Mouse (Mus musculus): ENCODE results near the gene Olfr1166. TPM values are rescaled to one million over a fixed set of nuclear protein-coding genes. Genes with fewer than 3 reads are reported as not detected.
"Not testable (repeated sequence)": the region's sequence is repeated elsewhere in the genome, so short reads cannot be mapped to it uniquely, and the experiment has no call there.

The Olfr1166 gene
- polyA plus RNA-seq (2012; rRNA removed), result not detected in 2 replicates

DNA sequence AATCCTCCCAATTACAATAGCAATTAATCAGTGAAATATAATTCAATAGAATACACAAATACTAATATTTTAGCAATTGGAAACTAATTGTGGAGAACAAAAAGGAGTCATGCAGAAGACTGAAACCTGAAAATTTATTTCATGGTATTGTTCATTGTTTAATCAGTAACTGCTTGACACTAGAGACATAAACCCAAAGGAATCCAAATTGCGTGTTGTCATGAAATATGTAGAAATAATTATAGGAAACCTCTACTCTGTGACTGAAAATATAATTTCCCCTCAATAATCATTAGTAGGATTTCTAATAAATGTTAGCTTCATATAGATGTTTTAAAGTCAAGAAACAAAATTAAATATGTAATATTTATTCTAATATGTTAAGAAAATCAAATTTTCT, at the start of gene Olfr1166:
Gene Olfr1166, minus strand, starts transcription at position 101 of the 400 bp plus-strand sequence.
- no peak within 1 kb of the TSS for H3K4me3 ChIP-seq (ENCODE audit: control insufficient read depth, insufficient read depth, low read length)
- no peaks in the 10 kb centered on the region for H3K36me3 ChIP-seq (ENCODE audit: control insufficient read depth, insufficient read depth, low read length)
- 91% methylated on average over 1 of the region's 1 CpGs for WGBS
- TF ChIP-seq POLR2A (IDR thresholded peaks at IDR 0.05; ENCODE audit: control insufficient read depth, extremely low read depth, insufficient read depth, low read length, poor library complexity) (no peak), CTCF (IDR thresholded peaks at IDR 0.05; ENCODE audit: borderline replicate concordance, control insufficient read depth, extremely low read depth, insufficient read depth, low read length, poor library complexity) (no peak)
- H3K27ac ChIP-seq (ENCODE audit: control insufficient read depth, insufficient read depth, low read length), result no peak within 1 kb of the TSS
- no peaks in the 10 kb centered on the region for H3K27me3 ChIP-seq (ENCODE audit: control insufficient read depth, insufficient read depth, low read length)
- DNase-seq, result no peak
- H3K4me1 ChIP-seq (replicated peaks; ENCODE audit: control insufficient read depth, insufficient read depth, low read length), result no peaks in the 10 kb centered on the region

- DNase-seq; H3K36me3 ChIP-seq (ENCODE audit: control insufficient read depth, insufficient read depth, low read length); H3K4me3 ChIP-seq (ENCODE audit: control insufficient read depth, insufficient read depth, low read length); H3K4me1 ChIP-seq (replicated peaks; ENCODE audit: control insufficient read depth, insufficient read depth, low read length); H3K27ac ChIP-seq (ENCODE audit: control insufficient read depth, insufficient read depth, low read length); H3K27me3 ChIP-seq (ENCODE audit: control insufficient read depth, insufficient read depth, low read length): not testable (repeated sequence)
- WGBS, result 91% methylated on average over 1 of the region's 1 CpGs
Observed at GRCm38 (mm10) chr2:88155093-88155492, 27.0 kb upstream of the Olfr1166 start, which contains the start of gene Olfr1167. Gene Olfr1167 (minus strand): TSS chr2:88155193.

DNA sequence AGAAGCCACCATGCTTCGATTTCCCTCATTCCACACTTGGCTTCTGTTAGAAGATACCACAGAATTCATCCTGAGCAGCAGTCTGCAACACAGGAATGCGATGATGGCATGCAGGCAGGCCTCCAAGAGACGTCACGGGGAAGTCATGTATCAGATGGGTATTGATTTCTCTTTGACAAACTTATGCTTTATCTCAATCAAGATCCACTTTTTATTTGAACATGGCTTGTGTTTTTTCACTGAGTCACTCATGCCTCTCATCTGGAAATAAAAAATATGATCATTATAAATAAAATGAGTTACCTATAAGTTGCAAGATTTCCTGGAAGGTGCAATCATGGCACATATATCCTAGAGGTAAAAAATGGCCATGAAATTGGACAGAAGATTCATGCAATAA, 34.2 kb downstream of the Olfr1166 start, which contains the start of gene Olfr1164:
Gene Olfr1164, minus strand, starts transcription at position 101 of the 400 bp plus-strand sequence.
- Histone ChIP-seq H3K27ac (ENCODE audit: control insufficient read depth, insufficient read depth, low read length) (no peak within 1 kb of the TSS), H3K27me3 (ENCODE audit: control insufficient read depth, insufficient read depth, low read length) (no peaks in the 10 kb centered on the region), H3K4me3 (ENCODE audit: control insufficient read depth, insufficient read depth, low read length) (no peak within 1 kb of the TSS), H3K4me1 (replicated peaks; ENCODE audit: control insufficient read depth, insufficient read depth, low read length) (no peaks in the 10 kb centered on the region), H3K36me3 (ENCODE audit: control insufficient read depth, insufficient read depth, low read length) (no peaks in the 10 kb centered on the region)
- no peak for DNase-seq
- whole genome bisulfite sequencing, result 78% methylated on average over 4 of the region's 4 CpGs
- TF ChIP-seq CTCF (IDR thresholded peaks at IDR 0.05; ENCODE audit: borderline replicate concordance, control insufficient read depth, extremely low read depth, insufficient read depth, low read length, poor library complexity) (no peak), POLR2A (IDR thresholded peaks at IDR 0.05; ENCODE audit: control insufficient read depth, extremely low read depth, insufficient read depth, low read length, poor library complexity) (no peak)

Other genes with a start within 250 kb of the Olfr1166 start
- not detected in 2 replicates for gene Olfr1153, start 233.3 kb downstream of the Olfr1166 start, polyA plus RNA-seq (2012; rRNA removed)
- not detected in 2 replicates for gene Olfr1154, start 223.1 kb downstream of the Olfr1166 start, polyA plus RNA-seq (2012; rRNA removed)
- gene Olfr1155, start 183.1 kb downstream of the Olfr1166 start, polyA plus RNA-seq (2012; rRNA removed), result not detected in 2 replicates
- not detected in 2 replicates for gene Olfr1156, start 175.2 kb downstream of the Olfr1166 start, polyA plus RNA-seq (2012; rRNA removed)
- not detected in 2 replicates for gene Olfr1157, start 160.0 kb downstream of the Olfr1166 start, polyA plus RNA-seq (2012; rRNA removed)
- not detected in 2 replicates for gene Olfr74, start 153.6 kb downstream of the Olfr1166 start, polyA plus RNA-seq (2012; rRNA removed)
- gene Olfr1158, start 138.2 kb downstream of the Olfr1166 start, polyA plus RNA-seq (2012; rRNA removed), result not detected in 2 replicates
- gene Olfr1160, start 120.0 kb downstream of the Olfr1166 start, polyA plus RNA-seq (2012; rRNA removed), result not detected in 2 replicates
- not detected in 2 replicates for gene Olfr1161, start 105.5 kb downstream of the Olfr1166 start, polyA plus RNA-seq (2012; rRNA removed)
- gene Olfr73, start 90.6 kb downstream of the Olfr1166 start, polyA plus RNA-seq (2012; rRNA removed), result not detected in 2 replicates
- gene Olfr1162, start 77.1 kb downstream of the Olfr1166 start, polyA plus RNA-seq (2012; rRNA removed), result not detected in 2 replicates
- gene Olfr1163, start 56.4 kb downstream of the Olfr1166 start, polyA plus RNA-seq (2012; rRNA removed), result not detected in 2 replicates
- gene Olfr1164, start 34.3 kb downstream of the Olfr1166 start, polyA plus RNA-seq (2012; rRNA removed), result not detected in 2 replicates
- gene Olfr1167, start 26.9 kb upstream of the Olfr1166 start, polyA plus RNA-seq (2012; rRNA removed), result not detected in 2 replicates
- not detected in 2 replicates for gene Olfr1168, start 53.6 kb upstream of the Olfr1166 start, polyA plus RNA-seq (2012; rRNA removed)
- gene Olfr1170, start 100.1 kb upstream of the Olfr1166 start, polyA plus RNA-seq (2012; rRNA removed), result not detected in 2 replicates
- not detected in 2 replicates for gene Olfr1173, start 151.6 kb upstream of the Olfr1166 start, polyA plus RNA-seq (2012; rRNA removed)
- gene Olfr1174-ps, start 186.9 kb upstream of the Olfr1166 start, polyA plus RNA-seq (2012; rRNA removed), result 0.05 TPM in 1 of 2 replicates, not detected in the other
- gene Olfr1175-ps, start 198.9 kb upstream of the Olfr1166 start, polyA plus RNA-seq (2012; rRNA removed), result not detected in 2 replicates
- gene Olfr1176, start 208.4 kb upstream of the Olfr1166 start, polyA plus RNA-seq (2012; rRNA removed), result not detected in 2 replicates
- not detected in 2 replicates for gene Olfr1177-ps, start 218.2 kb upstream of the Olfr1166 start, polyA plus RNA-seq (2012; rRNA removed)

All from thymus, adult 2 months (tissue).